Mouse (Mus musculus) heart, adult 9 months (tissue): ENCODE measurements around the gene Tcaf3.

ENCODE experiments used
- DNase-seq, 2 experiments: peaks; one replicate each; pipeline ENCODE4 v3.0.0; 2022; ENCODE audit warnings: low spot score in 2 of 2

The Tcaf3 gene

DNA sequence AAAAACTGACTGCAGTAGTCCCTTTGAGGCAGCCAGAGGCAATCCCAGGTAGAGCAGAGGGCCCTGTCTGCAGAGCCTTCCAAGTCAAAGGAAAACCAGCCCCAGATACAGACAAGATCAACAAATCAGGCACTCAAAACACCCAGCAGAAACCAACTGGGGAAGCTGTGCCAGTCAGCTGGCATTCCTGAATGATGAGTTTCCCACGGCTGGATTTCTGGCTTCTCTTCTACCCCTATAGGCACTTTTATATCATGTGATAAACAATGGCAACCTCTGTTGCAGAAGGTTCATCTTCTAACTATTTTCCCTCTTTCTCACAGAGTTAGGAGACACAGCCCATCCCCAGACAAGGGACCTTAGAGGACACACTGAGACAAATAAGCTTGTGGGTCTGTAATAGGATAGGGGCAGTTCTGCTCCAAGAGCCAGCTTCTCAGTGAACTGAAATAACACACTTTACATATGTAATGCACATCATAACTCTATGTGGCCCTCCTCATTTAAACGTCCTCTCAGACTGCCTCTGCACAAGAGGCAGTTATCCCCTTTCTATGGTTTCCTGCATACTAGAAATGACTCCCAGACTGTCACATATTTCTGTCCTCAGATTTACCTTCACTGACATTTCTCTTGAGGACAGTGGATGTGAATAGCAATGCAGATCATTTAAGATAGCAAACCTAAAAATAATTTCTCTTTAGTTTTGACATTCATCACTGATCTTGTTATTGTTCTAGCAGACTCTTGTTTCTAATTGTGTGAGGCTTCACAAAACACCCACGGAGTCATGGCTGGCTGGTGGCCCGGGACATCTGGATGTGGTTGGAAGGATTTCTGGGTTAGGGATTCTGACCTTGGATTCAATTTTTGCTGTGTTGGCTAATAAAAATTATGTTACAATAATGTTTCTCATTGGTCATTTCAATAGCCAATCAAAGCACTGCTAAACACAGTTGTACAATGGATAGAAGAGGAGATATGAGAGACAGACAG, 55.2 kb downstream of the Tcaf3 start:
- peak; percentile 51 to 65 for DNase-seq

DNA sequence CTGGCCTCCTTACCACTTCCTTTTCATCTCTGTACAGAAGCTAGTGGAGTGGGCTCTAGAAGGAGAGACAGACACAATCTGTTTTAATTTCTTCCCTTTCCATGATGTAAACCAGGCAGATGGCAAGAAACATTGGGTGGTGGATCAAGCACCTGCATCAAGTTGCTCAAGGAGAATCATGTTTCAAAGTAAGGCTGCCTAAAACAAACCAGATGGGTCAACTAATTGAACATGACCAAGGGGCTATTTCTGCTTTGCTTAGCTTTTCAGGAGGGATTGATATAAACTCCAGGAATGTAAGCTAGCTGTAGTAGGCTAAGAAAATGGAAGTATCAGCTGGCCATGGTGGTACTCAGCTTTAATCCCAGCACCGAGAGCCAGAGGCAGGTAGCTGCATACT, 56.8 kb downstream of the Tcaf3 start:
- no peak for DNase-seq

DNA sequence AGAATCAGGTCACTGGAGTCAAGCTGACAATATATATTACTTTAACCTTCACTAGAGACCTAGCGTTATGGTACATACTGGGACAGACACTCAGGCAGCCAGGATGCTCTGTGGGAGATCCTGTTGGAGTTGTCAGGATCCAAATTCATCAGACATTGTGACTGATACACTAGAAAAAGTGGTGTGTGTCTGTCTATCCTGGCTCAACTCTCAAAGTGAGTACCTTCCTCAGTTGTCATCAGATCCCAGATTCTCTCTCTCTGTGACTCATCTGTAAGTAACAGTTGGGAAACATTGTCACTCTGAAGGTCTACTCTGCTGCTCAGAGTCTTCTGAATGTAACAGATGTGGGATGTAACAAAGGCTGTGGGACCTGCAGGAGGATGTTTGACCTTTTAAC, 57.8 kb downstream of the Tcaf3 start:
- DNase-seq = no peak
